Mouse (Mus musculus): ENCODE results near the gene Acad9.
A peak's percentile ranks its signal among the peaks of the same experiment; 100 is the strongest.

Gene Acad9

GRCm38 (mm10) chr3:36065843-36066651 is at the start of gene Acad9:
TSS of gene Acad9 (plus strand) at chr3:36065979.
- peak; percentile 94 for DNase-seq

DNA sequence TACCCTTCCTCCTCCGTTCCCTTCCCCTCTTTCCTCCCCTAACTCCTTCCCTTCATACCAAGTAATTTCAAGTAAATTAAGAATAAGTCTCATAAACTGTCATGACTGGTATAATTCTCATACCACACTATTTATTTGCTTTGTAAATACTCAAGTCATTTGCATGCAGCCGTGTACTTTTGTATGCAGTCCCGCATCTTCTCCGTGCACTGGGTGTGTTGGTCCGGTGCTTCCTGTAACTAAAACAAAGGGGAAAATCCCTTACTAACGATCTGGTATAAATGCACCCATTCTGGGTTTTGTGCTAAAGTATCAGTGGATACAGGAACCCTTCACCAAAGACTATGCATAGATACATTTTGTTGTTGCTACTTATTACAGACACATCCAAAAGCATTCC is 40.0 kb upstream of the Acad9 start:
- no peak for DNase-seq

DNA sequence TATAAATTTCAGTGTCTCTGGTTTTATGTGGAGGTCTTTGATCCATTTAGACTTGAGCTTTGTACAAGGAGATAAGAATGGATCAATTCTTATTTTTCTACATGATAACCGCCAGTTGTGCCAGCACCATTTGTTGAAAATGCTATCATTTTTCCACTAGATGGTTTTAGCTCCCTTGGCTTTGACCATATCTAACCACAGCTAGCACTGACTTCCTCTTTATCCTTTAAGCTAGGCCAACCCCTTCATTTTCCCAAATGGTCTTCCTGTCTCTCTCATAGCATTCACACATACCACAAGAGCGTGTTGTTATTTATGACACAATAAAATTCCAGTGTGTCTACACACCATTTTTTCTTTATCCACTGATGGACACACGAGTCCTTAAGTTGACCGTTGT is 35.8 kb upstream of the Acad9 start:
- DNase-seq = no peak

- no peak for DNase-seq
Measured at GRCm38 (mm10) chr3:36031740-36032510, 33.9 kb upstream of the Acad9 start.

- no peak for DNase-seq
Measured at GRCm38 (mm10) chr3:36044520-36044919, 21.3 kb upstream of the Acad9 start.

DNA sequence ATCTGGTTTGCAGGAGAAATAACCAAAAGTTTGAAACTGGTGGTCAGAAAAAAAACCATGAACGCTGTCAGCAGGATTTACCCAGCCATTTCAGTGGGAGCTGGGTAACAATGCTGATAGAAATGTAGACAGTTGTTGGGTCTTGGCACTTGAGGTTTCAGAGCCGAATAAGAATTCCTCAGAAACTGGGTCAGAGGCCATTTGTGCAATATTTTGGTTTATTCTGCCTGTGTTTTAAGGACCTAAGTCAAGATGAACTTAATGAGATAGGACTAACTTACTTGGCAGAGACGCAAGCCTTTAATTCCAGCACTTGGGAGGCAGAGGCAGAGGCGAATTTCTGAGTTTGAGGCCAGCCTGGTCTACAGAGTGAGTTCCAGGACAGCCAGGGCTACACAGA is 20.7 kb upstream of the Acad9 start:
- no peak for DNase-seq

DNA sequence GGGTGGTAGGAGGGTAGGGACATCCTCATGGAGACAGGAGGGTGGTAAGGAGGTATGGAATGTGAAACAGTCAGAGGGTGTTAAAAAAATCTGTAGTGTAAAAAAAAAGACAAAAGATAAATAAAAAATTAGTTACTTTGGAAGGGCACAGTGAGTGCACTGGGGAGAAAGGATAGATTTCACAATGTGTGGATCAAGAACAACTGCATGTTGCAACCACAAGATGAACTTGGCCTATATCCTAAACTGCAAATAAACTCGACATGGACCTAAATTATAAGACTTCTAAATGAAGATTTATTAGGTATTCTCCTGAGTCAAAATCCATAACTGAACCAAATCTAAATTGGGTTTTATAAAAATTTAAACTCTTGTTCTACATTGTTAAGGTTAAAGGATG is 16.7 kb upstream of the Acad9 start:
- no peak for DNase-seq

DNA sequence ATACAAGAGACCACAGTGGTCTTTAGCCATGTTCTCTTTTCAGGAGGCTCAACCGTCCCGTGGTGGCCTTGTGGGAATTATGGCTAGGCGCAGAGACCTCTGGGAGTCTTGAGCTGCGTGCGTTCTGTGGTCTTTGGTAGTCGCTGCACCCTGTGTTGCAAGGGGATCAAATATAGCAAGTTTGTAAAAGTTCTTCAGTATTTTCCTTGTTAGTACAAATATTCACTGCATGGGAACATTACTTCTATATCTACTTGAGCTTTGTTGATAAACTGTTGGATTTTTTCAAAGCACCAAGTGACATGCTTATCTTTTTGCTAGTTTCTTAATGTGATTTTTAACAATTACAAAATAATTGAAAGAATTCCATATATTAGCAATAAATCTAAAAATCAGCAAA is 12.3 kb upstream of the Acad9 start, which contains the start of gene Ccdc144b:
Ccdc144b (minus strand) TSS at position 101 of the 400 bp plus-strand sequence.
- DNase-seq = no peak

GRCm38 (mm10) chr3:36060096-36060850 is 5.5 kb upstream of the Acad9 start:
- DNase-seq = peak; percentile 42

GRCm38 (mm10) chr3:36064592-36065061 is 1.2 kb upstream of the Acad9 start:
- no peak for DNase-seq

- DNase-seq = peak; percentile 21
Measured at GRCm38 (mm10) chr3:36065166-36065565, 613 bp upstream of the Acad9 start.

DNA sequence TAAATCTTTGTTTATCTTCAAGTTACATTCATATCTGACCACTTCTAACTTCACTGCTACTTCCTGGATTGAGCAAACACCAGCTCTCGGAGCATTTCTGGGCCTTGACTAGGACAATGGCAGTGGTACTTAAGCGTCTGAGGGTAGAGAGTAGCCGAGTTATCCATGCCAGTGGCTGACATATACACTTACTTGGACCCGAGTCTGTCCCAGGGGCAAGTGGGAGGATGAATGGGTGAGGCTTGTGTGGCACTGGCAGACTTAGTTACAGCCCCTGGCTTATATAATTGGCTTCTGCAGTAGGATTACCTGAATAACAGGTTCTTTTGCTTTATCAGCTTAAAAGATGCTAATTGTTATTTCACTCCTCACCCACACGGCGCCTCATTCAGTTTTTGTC is 2.0 kb downstream of the Acad9 start:
- no peak for DNase-seq

GRCm38 (mm10) chr3:36070436-36070835 is 4.7 kb downstream of the Acad9 start:
- no peak for DNase-seq

DNA sequence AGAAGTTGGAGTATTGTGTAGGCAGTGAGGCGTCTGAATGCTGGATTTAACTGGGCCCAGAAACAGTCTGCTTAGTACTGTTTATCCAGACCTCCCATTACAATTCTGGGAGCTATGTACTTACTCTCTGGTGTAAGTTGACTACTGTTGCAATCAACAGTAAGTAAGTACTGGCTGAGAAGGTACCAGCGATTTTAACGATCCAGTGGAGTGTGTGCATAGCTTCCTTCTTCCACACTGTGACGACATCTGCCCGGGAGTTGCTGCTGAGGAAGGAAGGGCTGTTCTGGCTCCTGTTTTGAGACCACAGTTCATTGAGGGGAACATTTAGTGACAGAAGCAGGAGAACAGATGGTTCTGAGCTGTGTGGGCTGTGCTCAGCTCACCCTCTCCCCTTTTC is 5.3 kb downstream of the Acad9 start:
- DNase-seq = no peak

GRCm38 (mm10) chr3:36074231-36074630 is 8.5 kb downstream of the Acad9 start:
- no peak for DNase-seq

DNA sequence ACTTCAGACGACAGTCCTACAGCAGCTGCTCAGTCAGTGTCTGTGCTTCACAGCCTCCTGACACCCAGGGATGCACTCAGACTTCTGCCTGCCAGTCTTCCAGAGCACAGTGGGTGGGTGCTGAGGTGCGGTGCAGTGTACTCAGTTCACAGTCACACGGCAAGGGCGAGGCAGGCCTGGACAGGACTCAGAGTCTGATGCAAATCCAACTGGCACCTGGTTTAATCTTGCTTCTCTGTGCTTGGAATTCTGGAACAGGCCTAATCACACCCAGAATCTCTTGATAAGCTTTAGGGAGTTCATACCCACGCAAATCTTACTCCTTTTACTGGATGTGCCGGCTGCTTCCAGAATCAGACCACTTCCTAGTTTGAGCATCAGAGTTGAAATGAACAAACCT is 9.7 kb downstream of the Acad9 start:
- DNase-seq = no peak

GRCm38 (mm10) chr3:36077386-36077785 is 11.6 kb downstream of the Acad9 start:
- no peak for DNase-seq

- DNase-seq = no peak
Measured at GRCm38 (mm10) chr3:36079886-36080285, 14.1 kb downstream of the Acad9 start.

DNA sequence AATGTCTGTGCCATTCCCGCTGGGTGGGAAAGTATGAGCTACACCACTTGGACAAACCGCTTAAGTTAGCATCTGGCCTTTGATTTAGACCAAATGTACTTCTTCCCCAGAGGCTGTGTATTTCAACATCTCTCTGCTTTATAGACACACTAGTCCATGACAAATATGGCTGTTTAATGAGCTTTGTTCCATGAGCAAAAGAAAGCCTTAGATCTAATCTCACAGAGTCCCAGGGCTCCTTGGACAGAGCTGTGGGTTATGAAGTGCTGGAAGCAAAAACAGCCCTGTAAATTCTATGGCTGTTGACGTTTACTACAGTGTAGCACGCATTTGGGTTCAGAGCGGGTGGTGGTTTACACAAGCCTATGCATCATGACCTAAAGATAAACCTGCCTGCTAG is 15.0 kb downstream of the Acad9 start:
- DNase-seq = no peak

DNA sequence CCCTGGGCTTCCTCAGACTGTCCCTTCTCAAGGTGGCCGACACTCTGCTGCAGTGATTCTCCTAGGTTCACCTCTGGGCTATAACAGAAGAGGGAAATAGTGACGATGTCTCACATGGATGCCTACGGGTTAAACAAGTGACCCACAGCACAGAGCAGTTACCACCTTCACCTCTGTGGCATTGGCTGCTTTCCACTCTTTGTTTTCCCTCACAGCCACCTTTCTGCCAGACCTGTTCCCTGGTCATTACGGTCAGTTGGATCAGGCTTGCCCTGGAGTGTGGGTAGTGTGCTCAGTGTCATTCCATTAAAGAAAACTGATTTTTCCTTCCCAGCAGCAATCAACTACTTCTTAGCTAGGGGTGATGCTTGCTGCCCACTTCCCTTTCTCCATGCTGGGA is 17.1 kb downstream of the Acad9 start:
- DNase-seq = no peak

DNA sequence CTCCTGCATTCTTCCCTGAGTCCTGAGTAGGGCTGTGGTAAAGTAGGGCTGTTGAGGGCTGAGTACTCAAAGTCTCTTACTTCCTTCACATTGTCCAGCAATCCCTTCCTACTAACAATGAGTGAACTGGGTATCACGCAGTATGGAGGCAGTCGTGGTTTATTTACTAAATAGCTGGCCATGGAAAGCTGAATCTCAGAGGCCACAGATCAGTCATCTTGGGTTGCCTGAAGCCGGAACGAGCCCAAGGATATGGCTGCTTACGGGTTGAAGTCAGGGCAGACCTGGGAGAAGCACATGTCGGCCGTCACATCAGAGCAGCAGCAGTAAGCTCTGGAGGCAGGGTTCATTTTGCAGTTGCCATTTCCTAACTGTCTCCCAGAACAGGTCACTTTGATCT is 17.6 kb downstream of the Acad9 start:
- DNase-seq = no peak

GRCm38 (mm10) chr3:36085394-36085793 is 19.6 kb downstream of the Acad9 start:
- no peak for DNase-seq

GRCm38 (mm10) chr3:36087591-36087990 is 21.8 kb downstream of the Acad9 start:
- DNase-seq = no peak
